Mouse (Mus musculus) spleen, adult 2 months (tissue): ENCODE measurements around the gene Gm3409.
"Not testable (repeated sequence)": the region's sequence is repeated elsewhere in the genome, so short reads cannot be mapped to it uniquely, and the experiment has no call there.

ENCODE experiments used
- CTCF ChIP-seq: fragments of 200-500 bp; IDR thresholded peaks from 2 replicates; pipeline ENCODE4 v1.5.1; 2011; ENCODE audit warnings: mild to moderate bottlenecking, inconsistent platforms; ENCODE audit not compliant: insufficient read depth, insufficient read length, insufficient replicate concordance; ENCODE audit errors: extremely low read depth
- POLR2A ChIP-seq: fragments of 200-500 bp; IDR thresholded peaks from 2 replicates; pipeline ENCODE4 v1.6.1; 2011; ENCODE audit warnings: low read depth, low read length, inconsistent platforms

DNA sequence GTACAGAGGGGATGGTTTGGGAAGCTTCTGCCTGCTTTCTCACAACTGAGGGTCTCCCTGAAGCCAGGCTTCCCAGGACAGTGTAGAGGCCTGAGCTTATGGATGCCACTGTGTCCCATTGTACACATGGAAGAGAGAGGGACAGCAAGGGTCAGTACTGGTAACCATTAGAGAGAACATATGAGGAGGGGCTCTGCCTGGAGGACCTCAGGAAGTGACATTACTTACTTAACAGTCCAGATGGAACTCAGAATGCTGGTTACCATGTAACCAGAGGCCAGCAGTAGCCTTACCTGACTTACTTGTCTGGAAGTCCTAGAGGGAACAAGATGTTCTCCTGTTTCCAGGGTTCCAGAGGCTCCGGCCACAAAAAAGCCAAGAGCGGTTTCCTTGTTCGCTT lies at the start of gene Gm3409:
- TF ChIP-seq POLR2A, CTCF: not testable (repeated sequence)
